Mouse (Mus musculus) megakaryocyte, embryonic 14.5 days (primary cell): ENCODE data around the gene Gli2.

ENCODE experiments used
- FLI1 ChIP-seq: IDR thresholded peaks from 2 replicates; pipeline ENCODE4 v1.6.1; 2012; ENCODE audit warnings: low read length, inconsistent platforms, mixed read lengths
- GATA1 ChIP-seq: IDR thresholded peaks from 3 replicates; pipeline ENCODE4 v1.6.1; 2012; ENCODE audit warnings: mixed read lengths, low read length, inconsistent platforms, borderline replicate concordance

DNA sequence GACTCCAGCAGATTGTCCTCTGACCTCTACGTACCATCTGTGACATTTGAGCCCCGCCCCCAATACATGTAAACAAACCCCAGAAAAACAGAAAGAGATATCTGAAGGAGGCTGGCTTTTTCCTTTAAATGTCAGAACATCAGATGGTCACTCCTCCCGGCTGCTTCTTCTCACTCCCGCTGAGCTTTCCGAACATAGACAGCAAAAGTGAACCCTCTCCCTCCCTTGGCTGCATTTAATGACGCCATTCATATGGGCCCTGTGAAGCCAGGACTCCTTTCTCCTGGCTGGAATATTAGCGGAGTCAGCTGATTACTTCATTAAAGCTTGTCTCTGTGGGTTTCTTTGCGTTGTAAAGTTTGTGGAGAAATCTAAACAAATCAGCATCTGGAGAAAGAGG, 3.1 kb upstream of the Gli2 start:
- TF ChIP-seq GATA1 (no peak), FLI1 (no peak)
